ENCODE assay signal across 32 mouse cellular contexts in the genomic region with DNA sequence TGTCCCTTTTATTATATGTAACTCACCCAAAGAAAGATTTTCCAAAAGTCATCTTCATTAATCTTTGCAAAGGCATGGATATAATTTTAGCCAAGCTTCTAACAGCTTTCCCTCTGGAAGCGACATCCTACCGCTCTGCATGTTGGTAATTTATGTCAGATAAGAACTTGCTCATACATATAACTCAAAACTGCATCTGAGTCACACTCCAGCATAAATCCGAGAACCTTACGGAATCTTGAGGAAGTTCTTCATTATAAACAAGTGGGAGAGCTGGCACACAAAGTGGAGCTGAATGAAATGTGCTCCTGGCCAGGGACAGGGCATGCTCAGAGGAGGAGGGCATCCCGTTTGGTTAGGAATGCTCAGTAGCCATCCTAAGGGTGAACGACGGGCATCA. TPM values are rescaled to one million over a fixed set of nuclear protein-coding genes. Genes with fewer than 3 reads are reported as not detected.
DNase-seq lines count a peak whose midpoint lies in the region; ATAC-seq and TF ChIP-seq lines count a peak whose summit lies in the region.
"Had no signal": no experiment of that assay in that cellular context is flagged by ENCODE, and none has a peak within 500 bp of the region (broad histone marks: within the 10 kb centered on the region; RNA-seq: fewer than 3 reads in every experiment).

No protein-coding gene starts in this region.

- 73% methylated on average over 7 of the region's 7 CpGs for WGBS in liver, postnatal 0 days (ENCODE audit: insufficient replicate concordance)
- WGBS in midbrain, embryonic 13.5 days, result 92% methylated on average over 7 of the region's 7 CpGs

- no peak for ATAC-seq in liver, postnatal 0 days
- ATAC-seq in midbrain, embryonic 13.5 days, result no peak
- ATAC-seq: forebrain, postnatal 0 days; hindbrain, postnatal 0 days; intestine, embryonic 15.5 days; midbrain, embryonic 16.5 days had no signal

- no peak overlapping the region for H3K4me2 ChIP-seq in liver, postnatal 0 days (ENCODE audit: low read depth, low read length)
- no peak overlapping the region for H3K4me2 ChIP-seq in midbrain, embryonic 13.5 days (replicated peaks)
- H3K4me2 ChIP-seq: embryonic facial prominence, embryonic 15.5 days; forebrain, embryonic 12.5 days; heart, embryonic 15.5 days; hindbrain, embryonic 12.5 days; intestine, embryonic 15.5 days; limb, embryonic 13.5 days; lung, embryonic 15.5 days had no signal

- intact Hi-C loops in left cerebral cortex, postnatal 14 days (cut with DNase I), result loop anchor here (5.0 kb wide), 1 partner anchor 53 kb away; a partner anchor contains a TSS

- peaks cover 14% of the 10 kb centered on the region; the same call in 1 of the 2 replicates for H3K36me3 ChIP-seq in liver, postnatal 0 days (replicated peaks; ENCODE audit: insufficient read depth, low read length)
- no peaks in the 10 kb centered on the region; the same call in 1 of the 2 replicates for H3K36me3 ChIP-seq in midbrain, embryonic 13.5 days
- H3K36me3 ChIP-seq: embryonic facial prominence, embryonic 10.5 days; embryonic facial prominence, embryonic 15.5 days; forebrain, embryonic 12.5 days; heart, embryonic 10.5 days; heart, embryonic 15.5 days; intestine, embryonic 15.5 days; limb, embryonic 13.5 days; lung, embryonic 15.5 days; midbrain, embryonic 10.5 days had no signal

- DNase-seq in frontal cortex, postnatal 36 days (ENCODE audit: low spot score in 2 of 2), result peak; percentile 44 to 55
- DNase-seq in frontal cortex, postnatal 10 days (ENCODE audit: low spot score in 2 of 2), result no peak
- DNase-seq in liver, postnatal 0 days, result no peak
- DNase-seq in liver, result no peak
- DNase-seq in brain, adult 2 months (ENCODE audit: low read depth, low spot score), result peak; percentile 80
- peak; percentile 36 to 68 for DNase-seq in left cerebral cortex, postnatal 14 days (ENCODE audit: low spot score in 2 of 2)
- no peak for DNase-seq in thymus, postnatal 0 days (ENCODE audit: low spot score)
- DNase-seq: adrenal gland, postnatal 25 days; cerebellum, adult 2 months; forebrain, postnatal 0 days; gastrocnemius, postnatal 14 days; heart, postnatal 36 days; kidney, adult 8-10 months; kidney, postnatal 4 days; spleen, adult 18-20 months; thymus, adult 18-20 months; thymus, postnatal 36 days had no signal

- no peak for TF ChIP-seq EP300 in liver, postnatal 0 days (IDR thresholded peaks at IDR 0.05; ENCODE audit: low read depth)

- H3K4me3 ChIP-seq in liver, postnatal 0 days (ENCODE audit: low read depth, low read length), result no peak overlapping the region
- H3K4me3 ChIP-seq in midbrain, embryonic 13.5 days (replicated peaks), result no peak overlapping the region
- H3K4me3 ChIP-seq: embryonic facial prominence, embryonic 10.5 days; embryonic facial prominence, embryonic 15.5 days; forebrain, embryonic 12.5 days; heart, embryonic 10.5 days; heart, embryonic 15.5 days; hindbrain, embryonic 12.5 days; intestine, embryonic 15.5 days; limb, embryonic 13.5 days; lung, embryonic 15.5 days; midbrain, embryonic 10.5 days had no signal

- no peaks in the 10 kb centered on the region for H3K27me3 ChIP-seq in liver, postnatal 0 days (ENCODE audit: insufficient read depth, low read length)
- no peaks in the 10 kb centered on the region for H3K27me3 ChIP-seq in midbrain, embryonic 13.5 days
- H3K27me3 ChIP-seq: embryonic facial prominence, embryonic 15.5 days; forebrain, embryonic 12.5 days; heart, embryonic 15.5 days; hindbrain, embryonic 12.5 days; intestine, embryonic 15.5 days; limb, embryonic 13.5 days; lung, embryonic 15.5 days had no signal

- no peak for TF ChIP-seq CTCF in liver, postnatal 0 days (IDR thresholded peaks at IDR 0.05; ENCODE audit: low read depth)

- H3K9me3 ChIP-seq in liver, postnatal 0 days (ENCODE audit: low read length), result no peaks in the 10 kb centered on the region
- H3K9me3 ChIP-seq in midbrain, embryonic 13.5 days, result no peaks in the 10 kb centered on the region
- H3K9me3 ChIP-seq: embryonic facial prominence, embryonic 10.5 days; embryonic facial prominence, embryonic 15.5 days; forebrain, embryonic 12.5 days; heart, embryonic 10.5 days; heart, embryonic 15.5 days; hindbrain, embryonic 12.5 days; intestine, embryonic 15.5 days; limb, embryonic 13.5 days; lung, embryonic 15.5 days; midbrain, embryonic 10.5 days had no signal

- H3K27ac ChIP-seq in liver, postnatal 0 days (ENCODE audit: low read depth), result 0 out of 2 replicates have a peak overlapping the region, but pooled peaks have one; percentile 22
- H3K27ac ChIP-seq in midbrain, embryonic 13.5 days, result no peak overlapping the region
- H3K27ac ChIP-seq: embryonic facial prominence, embryonic 10.5 days; embryonic facial prominence, embryonic 15.5 days; forebrain, embryonic 12.5 days; heart, embryonic 10.5 days; heart, embryonic 15.5 days; hindbrain, embryonic 12.5 days; hindbrain, postnatal 0 days; intestine, embryonic 15.5 days; kidney, postnatal 0 days; limb, embryonic 13.5 days; liver, embryonic 14.5 days; lung, embryonic 15.5 days; midbrain, embryonic 10.5 days had no signal

- peaks cover 53% of the 10 kb centered on the region for H3K4me1 ChIP-seq in liver, postnatal 0 days (ENCODE audit: insufficient read depth)
- H3K4me1 ChIP-seq in midbrain, embryonic 13.5 days (replicated peaks), result peaks cover 15% of the 10 kb centered on the region

- no peak overlapping the region for H3K9ac ChIP-seq in liver, postnatal 0 days (replicated peaks)
- H3K9ac ChIP-seq in midbrain, embryonic 13.5 days (replicated peaks), result no peak overlapping the region
- H3K9ac ChIP-seq: embryonic facial prominence, embryonic 15.5 days; forebrain, embryonic 12.5 days; forebrain, postnatal 0 days; heart, embryonic 15.5 days; hindbrain, embryonic 12.5 days; intestine, embryonic 15.5 days; limb, embryonic 13.5 days; liver, embryonic 14.5 days; lung, embryonic 15.5 days had no signal

RNA-seq across cellular contexts. Expression of a gene that starts 53.5 kb away (rescaled TPM):
- 9.9 and 11.3 TPM in 2 replicates for polyA plus RNA-seq in liver, postnatal 0 days (2015; fragmentation: Nextera tagmentation; extraction: Ambion mirVana)
- total RNA-seq in left cerebral cortex, postnatal 14 days (2021), result 100 to 1,000 TPM in 1 of 2 experiments, 10 to 100 TPM in 1; 98.0 to 102 TPM
- polyA plus RNA-seq in midbrain, embryonic 13.5 days (2015; fragmentation: Nextera tagmentation; extraction: Ambion mirVana), result 17.7 and 18.3 TPM in 2 replicates
- 7.0 and 7.2 TPM in 2 replicates for polyA plus RNA-seq in thymus, postnatal 0 days (2015; fragmentation: Nextera tagmentation; extraction: Ambion mirVana)

Comparison
In these comparisons a context has a peak if more than half of its experiments do, and no peak if none do; other contexts are left out.
1. DNase-seq: peak in frontal cortex, postnatal 36 days (2 of 2), brain, adult 2 months (single experiment) and left cerebral cortex, postnatal 14 days (2 of 2); none in frontal cortex, postnatal 10 days (0 of 2), liver, postnatal 0 days (single experiment), liver (single experiment) and thymus, postnatal 0 days (single experiment).